Mouse (Mus musculus) forebrain, postnatal 0 days (tissue): Measurements from ENCODE around the gene Zfp385b. TPM values are rescaled to one million over a fixed set of nuclear protein-coding genes. Genes with fewer than 3 reads are reported as not detected.

ENCODE experiments used
- ATAC-seq: fragments of 200-750 bp; cut with Nextera tagmentation; 2 replicates; pipeline ENCODE4 v1.8.0; 2017; ENCODE audit warnings: mild to moderate bottlenecking, moderate library complexity
- DNase-seq: peaks from one replicate; pipeline ENCODE4 v3.0.0-alpha.2; 2015
- H3K27ac ChIP-seq: fragments of 300-500 bp; sonication (generic); 2 replicates; pipeline ENCODE4 v1.5.1; 2014; ENCODE audit warnings: low read depth, mild to moderate bottlenecking, antibody characterized with exemption, low read length, moderate library complexity, mixed read lengths
- H3K27me3 ChIP-seq: fragments of 300-500 bp; sonication (generic); 2 replicates; pipeline ENCODE4 v1.6.1; 2014; ENCODE audit warnings: mild to moderate bottlenecking, low read length, mixed read lengths; ENCODE audit not compliant: insufficient read depth
- H3K36me3 ChIP-seq: fragments of 300-500 bp; sonication (generic); 2 replicates; pipeline ENCODE4 v1.6.1; 2014; ENCODE audit warnings: mild to moderate bottlenecking, moderate library complexity; ENCODE audit not compliant: insufficient read depth
- H3K4me1 ChIP-seq: fragments of 300-500 bp; sonication (generic); 2 replicates; pipeline ENCODE4 v1.6.1; 2014; ENCODE audit warnings: antibody characterized with exemption; ENCODE audit not compliant: insufficient read depth
- H3K4me2 ChIP-seq: fragments of 300-500 bp; sonication (generic); 2 replicates; pipeline ENCODE4 v1.6.1; 2014; ENCODE audit warnings: low read depth, mild to moderate bottlenecking, moderate library complexity
- H3K4me3 ChIP-seq: fragments of 300-500 bp; sonication (generic); 2 replicates; pipeline ENCODE4 v1.5.1; 2014; ENCODE audit warnings: low read depth, low read length, mixed read lengths
- H3K9ac ChIP-seq: fragments of 300-500 bp; sonication (generic); 2 replicates; pipeline ENCODE4 v1.6.1; 2014; ENCODE audit warnings: mild to moderate bottlenecking
- H3K9me3 ChIP-seq: fragments of 300-500 bp; sonication (generic); 2 replicates; pipeline ENCODE4 v1.6.1; 2016; ENCODE audit warnings: low read length
- CTCF ChIP-seq: sonication (generic); IDR thresholded peaks from 2 replicates; pipeline ENCODE4 v1.5.1; 2016; ENCODE audit warnings: antibody characterized with exemption, control low read depth, low read depth
- WGBS: fragments of 180-500 bp; shearing (Covaris S2); extraction: QIAGEN DNeasy Blood & Tissue Kit; methylation state at CpG from one replicate; pipeline ENCODE4 v1.1.7; 2014; 5-methylcytosine and 5-hydroxymethylcytosine counted together
- polyA plus RNA-seq: library from polyadenylated mRNA; unstranded; fragments of >200 nt; fragmentation: Nextera tagmentation; extraction: Ambion mirVana; gene quantifications from 2 replicates; pipeline ENCODE4 v1.2.1, GENCODE M21; 2015
- total RNA-seq: library from RNA; depleted of rRNA; stranded (reverse); fragments of >200 nt; gene quantifications from 2 replicates; pipeline ENCODE4 v1.2.3, GENCODE M21; 2014

The Zfp385b gene
- total and polyA plus RNA-seq, 2 experiments from 2014 or later: 10.0 to 20.4 TPM

- no peaks in the 10 kb centered on the region for H3K27me3 ChIP-seq
- no peak for TF ChIP-seq CTCF
- H3K27ac ChIP-seq: no peak overlapping the region
- no peak overlapping the region for H3K9ac ChIP-seq
- DNase-seq (no peak), ATAC-seq (no peak)
- no peak overlapping the region for H3K4me3 ChIP-seq
- no peaks in the 10 kb centered on the region for H3K4me1 ChIP-seq
- 59% methylated on average over 4 of the region's 4 CpGs for WGBS
- no peaks in the 10 kb centered on the region for H3K9me3 ChIP-seq
- no peaks in the 10 kb centered on the region for H3K36me3 ChIP-seq
- H3K4me2 ChIP-seq: no peak overlapping the region
Observed at GRCm38 (mm10) chr2:77526803-77527202, 292.6 kb downstream of the Zfp385b start.

GRCm38 (mm10) chr2:77526301-77526700 is 293.1 kb downstream of the Zfp385b start:
- Histone ChIP-seq H3K4me1 (no peaks in the 10 kb centered on the region), H3K4me2 (no peak overlapping the region), H3K4me3 (no peak overlapping the region), H3K36me3 (no peaks in the 10 kb centered on the region), H3K27me3 (no peaks in the 10 kb centered on the region), H3K9ac (no peak overlapping the region), H3K9me3 (no peaks in the 10 kb centered on the region), H3K27ac (no peak overlapping the region)
- WGBS: 90% methylated on average over 5 of the region's 5 CpGs
- no peak for TF ChIP-seq CTCF
- DNase-seq (no peak), ATAC-seq (no peak)

- 68% methylated on average over 4 of the region's 4 CpGs for WGBS
- no peak for DNase-seq
- no peak for TF ChIP-seq CTCF
Observed at GRCm38 (mm10) chr2:77522223-77522622, 297.2 kb downstream of the Zfp385b start.

GRCm38 (mm10) chr2:77519341-77519740 is 300.1 kb downstream of the Zfp385b start:
- Histone ChIP-seq H3K4me3 (peak overlapping the region; percentile 31), H3K9me3 (no peaks in the 10 kb centered on the region), H3K36me3 (no peaks in the 10 kb centered on the region), H3K9ac (peak overlapping the region; percentile 26), H3K27me3 (no peaks in the 10 kb centered on the region), H3K27ac (no peak overlapping the region), H3K4me1 (peaks cover 9% of the 10 kb centered on the region), H3K4me2 (peak overlapping the region; percentile 54)
- 1% methylated on average over 14 of the region's 14 CpGs for WGBS
- DNase-seq: peak; percentile 25
- TF ChIP-seq CTCF: no peak
- ATAC-seq: peak; percentile 32

More at GRCm38 (mm10) chr2:77522223-77522622, 297.2 kb downstream of the Zfp385b start:
- Histone ChIP-seq H3K27me3 (no peaks in the 10 kb centered on the region), H3K9ac (no peak overlapping the region), H3K9me3 (no peaks in the 10 kb centered on the region), H3K4me1 (peaks cover 9% of the 10 kb centered on the region), H3K4me3 (no peak overlapping the region), H3K27ac (no peak overlapping the region), H3K36me3 (no peaks in the 10 kb centered on the region), H3K4me2 (no peak overlapping the region)
- no peak for ATAC-seq

GRCm38 (mm10) chr2:77518693-77519092 is 300.7 kb downstream of the Zfp385b start:
- ATAC-seq (no peak), DNase-seq (no peak)
- H3K9ac ChIP-seq: no peak overlapping the region
- WGBS: 7% methylated on average over 8 of the region's 8 CpGs
- H3K4me3 ChIP-seq: peak overlapping the region; percentile 31
- H3K4me1 ChIP-seq: peaks cover 9% of the 10 kb centered on the region
- H3K27me3 ChIP-seq: no peaks in the 10 kb centered on the region
- peak overlapping the region; percentile 54 for H3K4me2 ChIP-seq
- H3K9me3 ChIP-seq: no peaks in the 10 kb centered on the region
- no peaks in the 10 kb centered on the region for H3K36me3 ChIP-seq
- H3K27ac ChIP-seq: no peak overlapping the region
- TF ChIP-seq CTCF: peak; percentile 26

- WGBS: 81% methylated on average over 5 of the region's 5 CpGs
- H3K4me1 ChIP-seq: peaks cover 9% of the 10 kb centered on the region
- ATAC-seq (no peak), DNase-seq (no peak)
- H3K36me3 ChIP-seq: no peaks in the 10 kb centered on the region
- H3K4me3 ChIP-seq: no peak overlapping the region
- no peak overlapping the region for H3K27ac ChIP-seq
- no peak overlapping the region for H3K9ac ChIP-seq
- H3K9me3 ChIP-seq: no peaks in the 10 kb centered on the region
- no peak overlapping the region for H3K4me2 ChIP-seq
- H3K27me3 ChIP-seq: no peaks in the 10 kb centered on the region
- no peak for TF ChIP-seq CTCF
Observed at GRCm38 (mm10) chr2:77516606-77517005, 302.8 kb downstream of the Zfp385b start.

- Histone ChIP-seq H3K36me3 (no peaks in the 10 kb centered on the region), H3K9me3 (no peaks in the 10 kb centered on the region), H3K27ac (no peak overlapping the region), H3K4me2 (no peak overlapping the region), H3K9ac (no peak overlapping the region), H3K4me1 (peaks cover 9% of the 10 kb centered on the region), H3K4me3 (no peak overlapping the region), H3K27me3 (no peaks in the 10 kb centered on the region)
- 76% methylated on average over 6 of the region's 6 CpGs for WGBS
- ATAC-seq (no peak), DNase-seq (no peak)
- TF ChIP-seq CTCF: no peak
Observed at GRCm38 (mm10) chr2:77515654-77516053, 303.8 kb downstream of the Zfp385b start.
